Mouse (Mus musculus) bone marrow macrophage, adult 2 months (primary cell): ENCODE data around the gene Kcnq5.

Experiments used
- CTCF ChIP-seq: IDR thresholded peaks from 2 replicates; pipeline ENCODE4 v1.5.1; 2012; ENCODE audit warnings: low read depth, mild to moderate bottlenecking, low read length, moderate library complexity
- POLR2A ChIP-seq: IDR thresholded peaks from 2 replicates; pipeline ENCODE4 v1.6.1; 2012; ENCODE audit warnings: mild to moderate bottlenecking, low read depth, low read length, borderline replicate concordance

GRCm38 (mm10) chr1:21959648-21960285, 2.0 kb downstream of the Kcnq5 start:
- TF ChIP-seq CTCF = no peak
- TF ChIP-seq POLR2A = no peak
